8 mouse cellular contexts compared by ENCODE assay signal in genomic region chr1:84283119-84283518, GRCm38 (mm10).
DNase-seq lines count a peak whose midpoint lies in the region; ATAC-seq lines count a peak whose summit lies in the region.

No protein-coding gene starts in this region.

- H3K27me3 ChIP-seq in embryonic facial prominence, embryonic 11.5 days (ENCODE audit: control insufficient read depth, insufficient read depth, low read length): 0 out of 2 replicates have a peak, but pooled peaks cover 2% of the 10 kb centered on the region

- H3K4me3 ChIP-seq in embryonic facial prominence, embryonic 11.5 days (ENCODE audit: low read depth, low read length): peak overlapping the region; percentile 56; the same call in 1 of the 2 replicates

- H3K9me3 ChIP-seq in embryonic facial prominence, embryonic 11.5 days (replicated peaks; ENCODE audit: control insufficient read depth, low read length): no peaks in the 10 kb centered on the region

- intact Hi-C loops in heart, postnatal 36 days (cut with DNase I): loop anchor here (10.0 kb wide), 3 partner anchors 128 to 538 kb away; no protein-coding TSS in a partner anchor
- intact Hi-C loops in left cerebral cortex, postnatal 4 days (cut with DNase I): loop anchor here (10.0 kb wide), 3 partner anchors 148 to 538 kb away; partner anchors contain the start of gene Dner

- H3K4me2 ChIP-seq in embryonic facial prominence, embryonic 11.5 days (ENCODE audit: low read depth, low read length): peak overlapping the region; percentile 6; the same call in 1 of the 2 replicates

- no peak overlapping the region for H3K27ac ChIP-seq in embryonic facial prominence, embryonic 11.5 days (replicated peaks; ENCODE audit: low read depth, low read length)

- 16% methylated on average over 2 of the region's 2 CpGs for whole genome bisulfite sequencing in embryonic facial prominence, embryonic 11.5 days

- ATAC-seq in embryonic facial prominence, embryonic 11.5 days (replicated peaks; ENCODE audit: insufficient number of reproducible peaks, low FRiP score, low TSS enrichment, low read depth): no peak

- H3K4me1 ChIP-seq in embryonic facial prominence, embryonic 11.5 days (ENCODE audit: control insufficient read depth, insufficient read depth, low read length): no peaks in the 10 kb centered on the region

- H3K9ac ChIP-seq in embryonic facial prominence, embryonic 11.5 days (replicated peaks; ENCODE audit: low read length): no peak overlapping the region

- H3K36me3 ChIP-seq in embryonic facial prominence, embryonic 11.5 days (replicated peaks; ENCODE audit: control insufficient read depth, insufficient read depth, low read depth, low read length): no peaks in the 10 kb centered on the region

- peak; percentile 25 for DNase-seq in adrenal gland, adult 2 months
- DNase-seq in adrenal gland, postnatal 4 days (ENCODE audit: low spot score in 2 of 2): no peak
- peak; percentile 40 for DNase-seq in 3T3-L1 (ENCODE audit: low read depth, low spot score)
- peak; percentile 62 for DNase-seq in embryonic facial prominence, embryonic 11.5 days (ENCODE audit: low spot score)
- DNase-seq in heart, postnatal 36 days: peak; percentile 35 to 51
- DNase-seq in left cerebral cortex, postnatal 4 days: peak; percentile 30
- DNase-seq in neural tube, embryonic 10.5 days (ENCODE audit: extremely low spot score, low spot score): peak; percentile 18
- DNase-seq in spleen, adult 18-20 months: no peak

Comparison
In these comparisons a context has a peak if more than half of its experiments do, and no peak if none do; other contexts are left out.
1. DNase-seq: peak in adrenal gland, adult 2 months (single experiment), 3T3-L1 (single experiment), embryonic facial prominence, embryonic 11.5 days (single experiment), heart, postnatal 36 days (2 of 2), left cerebral cortex, postnatal 4 days (single experiment) and neural tube, embryonic 10.5 days (single experiment); none in adrenal gland, postnatal 4 days (0 of 2) and spleen, adult 18-20 months (0 of 2).